Mouse (Mus musculus): Measurements from ENCODE around the gene Opcml. TPM values are rescaled to one million over a fixed set of nuclear protein-coding genes. Genes with fewer than 3 reads are reported as not detected.

Gene Opcml
- polyA plus RNA-seq, 1 experiment from 2014 or later, result 2.5 TPM

GRCm38 (mm10) chr9:28453062-28453461 lies 662.5 kb downstream of the Opcml start:
- Histone ChIP-seq H3K9me3 (no peaks in the 10 kb centered on the region), H3K4me1 (replicated peaks) (no peaks in the 10 kb centered on the region), H3K36me3 (no peaks in the 10 kb centered on the region), H3K27ac (no peak overlapping the region), H3K4me3 (no peak overlapping the region), H3K27me3 (ENCODE audit: insufficient read depth, poor library complexity, severe bottlenecking) (no peaks in the 10 kb centered on the region)
- DNase-seq (ENCODE audit: low spot score), result no peak
- WGBS, result 82% methylated on average over 2 of the region's 2 CpGs

DNA sequence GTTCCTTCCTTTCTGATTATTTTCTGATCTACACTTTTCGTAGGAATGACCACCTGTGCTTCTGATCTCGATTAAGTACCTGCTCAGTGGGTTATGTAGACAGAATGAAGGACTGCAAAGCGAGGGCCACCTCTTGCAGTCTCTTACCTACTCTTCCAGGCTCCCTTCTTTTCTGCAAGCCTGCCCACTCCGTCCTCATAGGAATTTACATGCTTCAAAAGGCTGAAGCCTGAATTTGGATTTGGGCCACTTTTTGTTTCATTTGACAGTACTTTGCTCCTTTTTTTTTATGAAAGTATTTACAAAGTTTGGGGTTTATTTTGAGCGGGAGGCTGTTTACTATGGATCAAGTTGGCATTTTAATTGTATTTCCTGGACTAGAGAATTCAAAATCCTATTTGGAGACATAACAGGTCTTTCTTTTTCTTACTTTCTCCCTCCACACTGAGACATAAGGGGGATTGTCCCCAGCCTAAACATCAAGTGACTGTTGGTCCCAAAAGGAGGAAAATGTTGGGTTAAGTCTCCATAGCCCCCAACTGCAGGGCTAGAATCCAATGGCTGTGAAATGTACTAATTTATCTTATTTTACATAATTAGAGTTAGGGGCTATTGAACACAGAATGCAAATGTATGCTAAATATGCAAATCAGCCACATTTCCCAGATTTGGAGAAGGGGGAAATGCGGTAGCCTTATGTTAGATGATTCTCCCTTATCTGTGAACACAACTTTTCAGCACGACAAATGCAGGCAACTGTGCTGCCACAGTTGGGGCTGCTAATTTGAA lies 667.6 kb downstream of the Opcml start:
- no peak overlapping the region for H3K4me3 ChIP-seq
- no peak overlapping the region for H3K27ac ChIP-seq
- no peak for DNase-seq (ENCODE audit: low spot score)
- H3K4me1 ChIP-seq (replicated peaks), result no peaks in the 10 kb centered on the region
- 79% methylated on average over 7 of the region's 7 CpGs for WGBS
- no peaks in the 10 kb centered on the region for H3K36me3 ChIP-seq
- H3K27me3 ChIP-seq (ENCODE audit: insufficient read depth, poor library complexity, severe bottlenecking), result no peaks in the 10 kb centered on the region
- no peaks in the 10 kb centered on the region for H3K9me3 ChIP-seq

DNA sequence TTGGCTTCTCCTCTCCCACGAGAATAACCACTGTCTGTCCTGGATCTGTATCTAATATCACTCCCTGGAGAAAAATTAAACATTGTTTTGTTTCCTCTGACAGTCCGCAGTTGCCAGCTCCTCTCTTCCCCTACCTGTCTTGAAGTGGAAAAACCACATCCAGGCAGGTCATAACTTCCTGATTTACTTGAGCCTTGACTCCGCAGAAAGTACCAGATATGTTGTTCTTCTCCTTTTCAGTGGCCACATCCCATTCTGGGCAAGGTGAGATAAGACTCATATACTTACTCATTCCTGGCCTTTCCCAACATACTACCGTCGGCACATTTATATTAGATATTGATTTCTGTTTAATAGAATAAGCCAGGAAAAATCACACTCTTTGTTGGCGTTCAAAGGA lies 673.0 kb downstream of the Opcml start:
- Histone ChIP-seq H3K4me1 (replicated peaks) (peaks cover 11% of the 10 kb centered on the region; the same call in 1 of the 2 replicates), H3K36me3 (no peaks in the 10 kb centered on the region), H3K9me3 (no peaks in the 10 kb centered on the region), H3K27me3 (ENCODE audit: insufficient read depth, poor library complexity, severe bottlenecking) (no peaks in the 10 kb centered on the region), H3K27ac (no peak overlapping the region), H3K4me3 (no peak overlapping the region)
- WGBS, result 85% methylated on average over 6 of the region's 6 CpGs
- no peak for DNase-seq (ENCODE audit: low spot score)

DNA sequence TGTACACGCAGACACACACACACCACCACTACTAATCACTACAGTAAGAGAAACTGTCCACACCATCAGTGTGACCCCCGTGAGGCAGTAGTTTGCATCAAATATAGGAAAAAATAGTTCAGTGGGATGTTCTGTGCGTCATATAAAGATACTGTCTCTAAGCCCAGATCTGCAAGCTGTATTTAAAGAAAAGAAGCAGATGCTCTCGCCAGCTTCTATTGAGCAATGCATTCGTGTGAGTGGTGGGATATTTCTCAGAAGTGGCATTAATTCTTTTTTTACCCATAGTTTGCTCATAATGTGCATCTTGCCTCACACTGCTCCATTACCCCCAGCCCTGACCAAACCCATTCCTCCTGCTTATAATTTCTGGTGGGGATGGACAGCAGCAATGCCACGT lies 678.8 kb downstream of the Opcml start:
- no peak overlapping the region for H3K4me3 ChIP-seq
- no peak overlapping the region for H3K27ac ChIP-seq
- no peaks in the 10 kb centered on the region for H3K36me3 ChIP-seq
- no peaks in the 10 kb centered on the region for H3K9me3 ChIP-seq
- DNase-seq (ENCODE audit: low spot score), result no peak
- H3K27me3 ChIP-seq (ENCODE audit: insufficient read depth, poor library complexity, severe bottlenecking), result no peaks in the 10 kb centered on the region
- 93% methylated on average over 6 of the region's 6 CpGs for WGBS
- H3K4me1 ChIP-seq (replicated peaks), result peaks cover 18% of the 10 kb centered on the region; the same call in 1 of the 2 replicates

- Histone ChIP-seq H3K27ac (no peak overlapping the region), H3K4me1 (replicated peaks) (peaks cover 7% of the 10 kb centered on the region; the same call in 1 of the 2 replicates), H3K27me3 (ENCODE audit: insufficient read depth, poor library complexity, severe bottlenecking) (no peaks in the 10 kb centered on the region), H3K9me3 (no peaks in the 10 kb centered on the region), H3K4me3 (no peak overlapping the region), H3K36me3 (no peaks in the 10 kb centered on the region)
- WGBS, result 58% methylated on average over 4 of the region's 4 CpGs
- DNase-seq (ENCODE audit: low spot score), result no peak
These were observed 680.9 kb downstream of the Opcml start for GRCm38 (mm10) chr9:28471501-28471900.

GRCm38 (mm10) chr9:28474586-28474985 lies 684.0 kb downstream of the Opcml start:
- WGBS, result 91% methylated on average over 6 of the region's 6 CpGs
- peaks cover 7% of the 10 kb centered on the region; the same call in 1 of the 2 replicates for H3K4me1 ChIP-seq (replicated peaks)
- no peak overlapping the region for H3K27ac ChIP-seq
- DNase-seq (ENCODE audit: low spot score), result no peak
- no peaks in the 10 kb centered on the region for H3K27me3 ChIP-seq (ENCODE audit: insufficient read depth, poor library complexity, severe bottlenecking)
- H3K36me3 ChIP-seq, result no peaks in the 10 kb centered on the region
- no peak overlapping the region for H3K4me3 ChIP-seq
- H3K9me3 ChIP-seq, result no peaks in the 10 kb centered on the region

GRCm38 (mm10) chr9:28481261-28481660 lies 690.7 kb downstream of the Opcml start:
- H3K36me3 ChIP-seq, result no peaks in the 10 kb centered on the region
- no peaks in the 10 kb centered on the region for H3K9me3 ChIP-seq
- no peak for DNase-seq (ENCODE audit: low spot score)
- H3K27ac ChIP-seq, result no peak overlapping the region
- H3K4me3 ChIP-seq, result no peak overlapping the region
- 83% methylated on average over 4 of the region's 4 CpGs for WGBS
- no peaks in the 10 kb centered on the region for H3K27me3 ChIP-seq (ENCODE audit: insufficient read depth, poor library complexity, severe bottlenecking)
- H3K4me1 ChIP-seq (replicated peaks), result no peaks in the 10 kb centered on the region

DNA sequence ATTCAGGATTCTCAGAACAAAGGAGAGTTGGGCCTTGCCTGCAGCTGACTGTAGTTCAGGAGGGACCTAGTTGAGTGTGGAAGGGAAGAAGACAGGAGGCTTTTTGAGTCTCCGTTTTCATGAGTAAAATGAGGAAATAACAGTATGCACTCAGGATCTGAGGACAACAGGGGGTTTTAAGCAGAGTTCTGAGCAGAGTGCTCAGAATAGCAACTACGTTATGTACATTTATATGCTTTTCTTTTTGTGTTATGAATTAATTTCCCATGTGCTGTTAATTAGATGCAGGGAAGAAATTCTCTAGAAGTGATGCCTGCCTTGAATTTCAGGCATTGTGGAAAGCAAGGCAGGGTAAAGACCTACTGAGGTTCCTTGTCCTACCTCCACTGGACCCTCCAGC lies 697.9 kb downstream of the Opcml start:
- H3K27me3 ChIP-seq (ENCODE audit: insufficient read depth, poor library complexity, severe bottlenecking), result no peaks in the 10 kb centered on the region
- WGBS, result 85% methylated on average over 2 of the region's 2 CpGs
- no peak for DNase-seq (ENCODE audit: low spot score)

GRCm38 (mm10) chr9:28489828-28490227 lies 699.3 kb downstream of the Opcml start:
- no peaks in the 10 kb centered on the region for H3K9me3 ChIP-seq
- no peaks in the 10 kb centered on the region for H3K36me3 ChIP-seq
- DNase-seq (ENCODE audit: low spot score), result no peak
- H3K4me3 ChIP-seq, result no peak overlapping the region
- 83% methylated on average over 4 of the region's 4 CpGs for WGBS
- no peaks in the 10 kb centered on the region for H3K27me3 ChIP-seq (ENCODE audit: insufficient read depth, poor library complexity, severe bottlenecking)
- H3K4me1 ChIP-seq (replicated peaks), result no peaks in the 10 kb centered on the region
- no peak overlapping the region for H3K27ac ChIP-seq

More for the DNA sequence above, 697.9 kb downstream of the Opcml start:
- Histone ChIP-seq H3K4me1 (replicated peaks) (no peaks in the 10 kb centered on the region), H3K9me3 (no peaks in the 10 kb centered on the region), H3K36me3 (no peaks in the 10 kb centered on the region), H3K27ac (no peak overlapping the region), H3K4me3 (no peak overlapping the region)

- Histone ChIP-seq H3K4me1 (replicated peaks) (no peaks in the 10 kb centered on the region), H3K9me3 (no peaks in the 10 kb centered on the region), H3K27me3 (ENCODE audit: insufficient read depth, poor library complexity, severe bottlenecking) (no peaks in the 10 kb centered on the region), H3K36me3 (no peaks in the 10 kb centered on the region), H3K27ac (no peak overlapping the region), H3K4me3 (no peak overlapping the region)
- 92% methylated on average over 3 of the region's 3 CpGs for WGBS
- DNase-seq (ENCODE audit: low spot score), result no peak
These were observed 699.8 kb downstream of the Opcml start for GRCm38 (mm10) chr9:28490410-28490809.

GRCm38 (mm10) chr9:28499841-28500794 lies 709.5 kb downstream of the Opcml start:
- H3K4me1 ChIP-seq (replicated peaks), result no peaks in the 10 kb centered on the region
- no peaks in the 10 kb centered on the region for H3K9me3 ChIP-seq
- H3K27ac ChIP-seq, result no peak overlapping the region
- no peak overlapping the region for H3K4me3 ChIP-seq
- no peaks in the 10 kb centered on the region for H3K27me3 ChIP-seq (ENCODE audit: insufficient read depth, poor library complexity, severe bottlenecking)
- no peaks in the 10 kb centered on the region for H3K36me3 ChIP-seq
- WGBS, result 79% methylated on average over 12 of the region's 12 CpGs
- no peak for DNase-seq (ENCODE audit: low spot score)

DNA sequence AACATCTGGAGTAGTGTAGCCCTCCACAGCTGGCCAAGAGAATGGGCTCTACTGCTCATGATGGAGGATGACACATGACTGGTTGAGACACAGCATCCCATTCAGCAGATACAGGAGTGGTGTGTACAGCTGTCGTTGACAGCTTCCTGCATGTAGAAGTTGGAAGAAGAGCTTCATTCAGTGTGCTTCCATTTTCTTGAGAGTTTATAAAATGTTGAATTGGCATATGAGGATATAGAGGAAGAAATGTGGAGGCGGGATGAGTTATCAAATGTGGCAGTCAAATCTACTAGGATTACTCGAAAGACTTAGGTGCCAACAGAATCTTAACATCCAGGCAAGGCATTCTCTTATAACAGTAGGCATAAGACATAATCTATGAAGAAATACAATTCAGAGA lies 723.3 kb downstream of the Opcml start:
- Histone ChIP-seq H3K9me3 (no peaks in the 10 kb centered on the region), H3K27me3 (ENCODE audit: insufficient read depth, poor library complexity, severe bottlenecking) (no peaks in the 10 kb centered on the region), H3K4me3 (no peak overlapping the region), H3K27ac (no peak overlapping the region), H3K36me3 (no peaks in the 10 kb centered on the region), H3K4me1 (replicated peaks) (no peaks in the 10 kb centered on the region)
- DNase-seq (ENCODE audit: low spot score), result no peak
- 95% methylated on average over 3 of the region's 3 CpGs for WGBS

GRCm38 (mm10) chr9:28533191-28533590 lies 742.6 kb downstream of the Opcml start:
- H3K4me1 ChIP-seq (replicated peaks), result no peaks in the 10 kb centered on the region
- DNase-seq (ENCODE audit: low spot score), result no peak

More at GRCm38 (mm10) chr9:28533191-28533590, 742.6 kb downstream of the Opcml start:
- Histone ChIP-seq H3K9me3 (no peaks in the 10 kb centered on the region), H3K4me3 (no peak overlapping the region), H3K27ac (no peak overlapping the region), H3K27me3 (ENCODE audit: insufficient read depth, poor library complexity, severe bottlenecking) (no peaks in the 10 kb centered on the region), H3K36me3 (no peaks in the 10 kb centered on the region)
- 82% methylated on average over 1 of the region's 1 CpGs for WGBS

Measured in hindbrain, embryonic 10.5 days (tissue).